Mouse (Mus musculus) spleen, adult 12 weeks (tissue): ENCODE measurements around the gene Lmtk3.

Source experiments
- DNase-seq: peaks from one replicate; pipeline ENCODE4 v3.0.0; 2022; ENCODE audit warnings: low spot score

The Lmtk3 gene

GRCm38 (mm10) chr7:45784524-45785372 lies 1.2 kb downstream of the Lmtk3 start, which contains the start of gene Sult2b1:
Gene Sult2b1 (minus strand): TSS chr7:45784669.
- no peak for DNase-seq

- DNase-seq: no peak
Measured at GRCm38 (mm10) chr7:45785388-45786135, 2.0 kb downstream of the Lmtk3 start.

GRCm38 (mm10) chr7:45786136-45786578 lies 2.6 kb downstream of the Lmtk3 start:
- no peak for DNase-seq

GRCm38 (mm10) chr7:45786661-45787413 lies 3.3 kb downstream of the Lmtk3 start:
- no peak for DNase-seq

- no peak for DNase-seq
Measured at GRCm38 (mm10) chr7:45787642-45788041, 4.1 kb downstream of the Lmtk3 start.

- DNase-seq: no peak
Measured at GRCm38 (mm10) chr7:45790721-45791120, 7.2 kb downstream of the Lmtk3 start.

- DNase-seq: no peak
Measured at GRCm38 (mm10) chr7:45791756-45792490, 8.4 kb downstream of the Lmtk3 start.

- DNase-seq: no peak
Measured at GRCm38 (mm10) chr7:45793240-45793639, 9.7 kb downstream of the Lmtk3 start.

GRCm38 (mm10) chr7:45793969-45794585 lies 10.5 kb downstream of the Lmtk3 start:
- no peak for DNase-seq

- DNase-seq: no peak
Measured at GRCm38 (mm10) chr7:45794971-45795370, 11.4 kb downstream of the Lmtk3 start.

- DNase-seq: peak; percentile 69
Measured at GRCm38 (mm10) chr7:45796950-45797349, 13.4 kb downstream of the Lmtk3 start.

GRCm38 (mm10) chr7:45797661-45798510 lies 14.3 kb downstream of the Lmtk3 start:
- no peak for DNase-seq

- DNase-seq: peak; percentile 42
Measured at GRCm38 (mm10) chr7:45798511-45798836, 14.9 kb downstream of the Lmtk3 start.

GRCm38 (mm10) chr7:45798931-45799330 lies 15.4 kb downstream of the Lmtk3 start:
- no peak for DNase-seq

- DNase-seq: no peak
Measured at GRCm38 (mm10) chr7:45800001-45800400, 16.5 kb downstream of the Lmtk3 start.

- peak; percentile 58 for DNase-seq
Measured at GRCm38 (mm10) chr7:45800546-45801204, 17.1 kb downstream of the Lmtk3 start.

- peak; percentile 84 for DNase-seq
Measured at GRCm38 (mm10) chr7:45801348-45801747, 17.8 kb downstream of the Lmtk3 start.

- no peak for DNase-seq
Measured at GRCm38 (mm10) chr7:45802551-45802950, 19.0 kb downstream of the Lmtk3 start.

- no peak for DNase-seq
Measured at GRCm38 (mm10) chr7:45805941-45806340, 22.4 kb downstream of the Lmtk3 start.

GRCm38 (mm10) chr7:45808471-45808870 lies 24.9 kb downstream of the Lmtk3 start:
- no peak for DNase-seq
